Mouse (Mus musculus) right cerebral cortex, postnatal 36 days (tissue): ENCODE measurements around the gene Hoxb4.

Experiments
- DNase-seq, 2 experiments: peaks; one replicate each; pipeline ENCODE4 v3.0.0; 2022; ENCODE audit warnings: low spot score in 2 of 2, mixed read lengths in 1 of 2

Gene Hoxb4

GRCm38 (mm10) chr11:96313806-96314428 lies 4.2 kb upstream of the Hoxb4 start:
- DNase-seq = no peak

- DNase-seq = no peak
Observed at GRCm38 (mm10) chr11:96314671-96315343, 3.3 kb upstream of the Hoxb4 start.

GRCm38 (mm10) chr11:96315344-96315681 lies 2.8 kb upstream of the Hoxb4 start:
- no peak for DNase-seq

- no peak for DNase-seq
Observed at GRCm38 (mm10) chr11:96316696-96317607, 1.1 kb upstream of the Hoxb4 start.

- DNase-seq = no peak
Observed at GRCm38 (mm10) chr11:96318368-96319070, 452 bp downstream of the Hoxb4 start.

- no peak for DNase-seq
Observed at GRCm38 (mm10) chr11:96319071-96319902, 1.2 kb downstream of the Hoxb4 start.

- no peak for DNase-seq
Observed at GRCm38 (mm10) chr11:96319910-96320309, 1.8 kb downstream of the Hoxb4 start.

- DNase-seq = no peak
Observed at GRCm38 (mm10) chr11:96320688-96321087, 2.6 kb downstream of the Hoxb4 start.

- no peak for DNase-seq
Observed at GRCm38 (mm10) chr11:96321846-96322245, 3.8 kb downstream of the Hoxb4 start.

GRCm38 (mm10) chr11:96322738-96323137 lies 4.7 kb downstream of the Hoxb4 start:
- no peak for DNase-seq

- DNase-seq = no peak
Observed at GRCm38 (mm10) chr11:96323154-96323553, 5.1 kb downstream of the Hoxb4 start, which contains the start of gene Hoxb3. Hoxb3 (plus strand) TSS chr11:96323326.

- DNase-seq = no peak
Observed at GRCm38 (mm10) chr11:96324125-96324524, 6.1 kb downstream of the Hoxb4 start.

GRCm38 (mm10) chr11:96324965-96325364 lies 6.9 kb downstream of the Hoxb4 start:
- DNase-seq = no peak

- no peak for DNase-seq
Observed at GRCm38 (mm10) chr11:96325747-96326212, 7.7 kb downstream of the Hoxb4 start.

- DNase-seq = no peak
Observed at GRCm38 (mm10) chr11:96326705-96327104, 8.6 kb downstream of the Hoxb4 start.

GRCm38 (mm10) chr11:96327122-96327521 lies 9.1 kb downstream of the Hoxb4 start:
- DNase-seq = no peak

- DNase-seq = no peak
Observed at GRCm38 (mm10) chr11:96327750-96328149, 9.7 kb downstream of the Hoxb4 start.

- DNase-seq = no peak
Observed at GRCm38 (mm10) chr11:96328605-96329004, 10.5 kb downstream of the Hoxb4 start.

GRCm38 (mm10) chr11:96332105-96332504 lies 14.0 kb downstream of the Hoxb4 start:
- DNase-seq = no peak

- DNase-seq = no peak
Observed at GRCm38 (mm10) chr11:96332618-96333032, 14.6 kb downstream of the Hoxb4 start.
